Mouse (Mus musculus): ENCODE results near the gene Tmem229a.

Gene Tmem229a

DNA sequence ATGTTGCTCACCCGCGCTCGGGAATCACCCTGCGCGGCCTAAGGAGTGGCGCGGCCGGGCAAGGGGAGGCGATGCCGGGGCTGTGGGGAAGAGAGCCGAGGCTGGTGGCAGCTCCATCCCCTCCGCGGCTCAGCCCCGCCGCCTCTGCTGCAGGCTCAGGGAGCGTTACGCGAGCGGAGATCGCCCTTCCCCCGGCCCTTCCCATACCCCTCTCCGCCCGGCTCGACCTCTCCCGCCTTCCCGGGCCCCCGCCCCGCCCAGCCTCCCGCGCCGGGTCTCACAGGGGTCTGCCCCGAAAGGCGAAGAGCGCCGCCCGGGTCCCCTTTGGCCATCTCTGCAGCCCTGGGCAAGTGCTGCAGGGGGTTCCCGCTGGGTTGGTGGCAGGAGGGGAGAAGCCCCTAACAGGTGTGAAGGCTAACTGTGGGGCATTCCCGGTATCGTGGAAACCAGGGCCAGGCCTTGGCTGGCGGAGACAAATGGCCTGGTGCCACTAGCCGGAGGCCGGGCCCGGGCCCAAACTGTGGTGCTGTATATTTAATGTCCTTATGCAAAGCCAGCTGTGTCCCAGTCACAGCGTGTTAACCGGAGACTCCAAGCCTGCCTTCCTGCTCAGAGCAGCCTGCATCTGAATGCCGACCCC, at the start of gene Tmem229a:
Gene Tmem229a, minus strand, starts transcription at position 352 of the 640 bp plus-strand sequence.
- DNase-seq (ENCODE audit: low spot score in 2 of 2) = no peak

DNA sequence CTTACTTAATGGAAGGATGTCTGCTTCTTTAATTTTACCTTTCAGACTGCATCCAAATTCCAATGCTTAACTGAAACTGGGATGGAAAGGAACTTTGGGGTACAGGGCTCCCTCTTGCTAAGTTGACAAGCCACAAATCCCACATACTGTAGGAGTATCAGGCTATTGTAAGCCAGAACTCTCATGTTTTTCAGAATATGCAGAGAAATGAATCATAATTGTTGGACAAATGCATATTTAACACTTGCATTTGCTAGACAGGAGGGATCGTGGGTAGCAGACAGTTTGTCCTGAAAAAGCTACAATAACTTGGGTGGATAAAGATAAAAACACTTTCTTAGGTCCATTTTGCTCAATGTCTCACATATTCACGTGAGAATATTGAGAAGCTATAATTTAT, 37.7 kb upstream of the Tmem229a start:
- no peak for DNase-seq (ENCODE audit: low spot score in 2 of 2)

DNA sequence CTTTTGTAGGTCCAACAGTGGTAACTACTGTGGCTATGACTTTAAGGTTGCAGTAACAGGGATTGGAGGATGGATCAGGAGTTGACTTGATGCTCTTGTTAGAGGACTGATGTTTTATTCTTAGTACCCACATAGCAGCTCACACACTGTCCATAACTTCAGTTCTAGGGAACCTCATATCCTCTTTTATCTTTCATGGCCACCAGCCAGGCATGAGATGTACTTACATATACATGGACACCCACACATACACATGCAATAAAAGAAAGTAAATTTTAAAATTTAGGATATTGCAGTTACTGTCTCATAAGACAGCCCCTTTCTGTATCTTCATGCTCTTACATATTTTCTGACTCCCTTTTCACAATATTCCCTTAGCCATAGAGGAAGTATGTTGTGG, 33.7 kb upstream of the Tmem229a start:
- DNase-seq (ENCODE audit: low spot score in 2 of 2) = no peak

DNA sequence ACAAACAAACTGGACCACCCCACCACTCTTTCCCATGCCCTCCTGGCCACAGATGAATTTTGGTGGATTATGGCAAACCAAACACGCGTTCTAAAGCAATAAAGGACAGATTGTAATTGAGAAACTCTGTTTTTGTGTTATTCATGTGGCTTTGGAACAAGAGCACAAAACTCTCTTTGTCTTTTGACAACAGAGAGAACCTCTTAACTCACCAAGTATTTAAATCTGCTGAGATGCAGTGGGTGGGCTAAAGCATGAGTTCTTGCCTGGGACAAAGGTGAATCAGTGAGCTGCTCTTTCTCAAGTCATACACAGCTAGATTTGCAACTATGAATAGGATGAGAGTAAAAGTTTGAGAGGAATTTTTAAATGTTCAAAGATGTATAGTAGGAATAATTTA, 20.1 kb upstream of the Tmem229a start:
- DNase-seq (ENCODE audit: low spot score in 2 of 2) = no peak

DNA sequence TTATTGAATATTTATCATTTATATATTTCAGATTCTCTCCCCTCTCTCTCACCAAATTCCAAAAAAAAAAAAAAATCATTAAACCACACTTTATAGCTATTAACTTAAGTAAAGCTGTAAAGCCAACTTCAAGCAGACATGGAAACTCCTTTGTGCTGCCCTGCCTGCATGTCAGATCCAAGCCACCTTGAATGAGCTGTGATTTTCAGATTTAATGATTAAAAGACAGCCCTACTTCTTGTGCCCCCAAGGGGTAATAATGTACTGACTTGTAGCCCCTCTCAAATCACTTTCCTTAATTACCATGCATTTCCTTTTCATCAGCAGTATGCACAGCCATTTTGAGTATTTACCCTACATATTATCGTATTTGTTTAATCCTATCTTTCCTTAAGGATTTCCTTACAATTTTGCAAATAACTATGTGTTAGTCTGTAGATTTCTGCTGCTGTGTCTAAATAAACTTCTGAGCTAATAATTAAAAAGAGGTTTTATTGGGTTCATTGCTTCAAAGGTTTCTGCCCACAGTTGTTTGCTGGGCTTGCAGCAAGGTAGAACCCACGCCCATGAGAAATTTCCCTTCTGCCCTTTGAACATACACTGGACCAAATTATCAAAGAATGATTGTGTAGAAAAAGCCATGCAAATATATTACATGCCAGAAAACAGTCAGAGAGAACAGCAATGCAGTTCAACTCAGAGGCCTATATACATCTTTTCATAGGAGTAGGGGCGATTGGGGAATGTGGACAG, 12.6 kb upstream of the Tmem229a start:
- DNase-seq (ENCODE audit: low spot score in 2 of 2) = no peak

DNA sequence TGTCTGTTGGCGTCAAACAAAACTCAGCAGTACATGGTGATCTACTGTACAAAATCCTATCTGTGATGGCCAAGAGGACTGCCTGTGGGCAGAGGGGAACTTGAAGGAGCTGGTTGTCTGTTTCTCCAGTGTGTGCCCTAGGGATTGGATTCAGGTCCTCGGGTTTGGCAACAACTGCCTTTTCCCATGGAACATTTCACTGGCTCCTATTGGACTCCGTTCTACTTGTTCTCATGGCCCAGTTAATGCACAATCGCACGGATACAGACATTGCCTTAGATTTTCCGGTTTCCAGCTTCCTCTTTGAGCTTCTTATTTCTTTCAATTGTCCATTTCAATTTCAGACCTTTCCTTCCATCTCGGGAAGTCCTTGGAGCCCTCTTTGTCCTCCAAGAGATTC, 11.6 kb upstream of the Tmem229a start:
- no peak for DNase-seq (ENCODE audit: low spot score in 2 of 2)

DNA sequence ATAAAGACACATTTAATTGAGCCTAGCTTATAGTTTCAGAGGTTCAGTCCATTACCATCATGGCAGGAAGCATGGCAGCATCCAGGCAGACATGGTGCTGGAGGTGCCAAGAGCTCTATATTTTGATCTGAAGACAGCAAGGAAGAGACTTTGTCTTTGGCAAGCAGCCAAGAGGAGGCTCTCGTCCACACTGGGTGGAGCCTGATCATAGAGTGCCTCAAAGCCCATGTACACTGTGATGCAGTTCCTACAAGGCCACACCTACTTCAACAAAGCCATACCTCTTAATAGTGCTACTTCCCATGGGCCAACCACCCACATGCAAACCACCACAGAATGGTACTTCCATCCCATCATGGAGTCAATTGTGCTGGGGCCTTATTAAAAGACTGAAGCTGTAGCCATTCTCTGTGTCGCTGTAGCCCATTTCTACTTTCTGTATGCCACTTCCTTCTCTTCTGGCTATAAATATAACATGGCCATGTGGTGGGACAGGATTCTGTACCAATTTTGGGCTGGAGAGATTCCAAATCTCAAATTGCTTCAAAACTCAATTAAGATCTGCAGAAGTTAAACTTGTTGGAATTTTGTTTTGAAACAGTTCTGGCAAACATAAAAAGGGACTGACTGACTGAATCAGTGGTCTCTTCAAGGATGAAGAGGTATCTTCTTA, 10.0 kb upstream of the Tmem229a start:
- DNase-seq (ENCODE audit: low spot score in 2 of 2) = no peak

DNA sequence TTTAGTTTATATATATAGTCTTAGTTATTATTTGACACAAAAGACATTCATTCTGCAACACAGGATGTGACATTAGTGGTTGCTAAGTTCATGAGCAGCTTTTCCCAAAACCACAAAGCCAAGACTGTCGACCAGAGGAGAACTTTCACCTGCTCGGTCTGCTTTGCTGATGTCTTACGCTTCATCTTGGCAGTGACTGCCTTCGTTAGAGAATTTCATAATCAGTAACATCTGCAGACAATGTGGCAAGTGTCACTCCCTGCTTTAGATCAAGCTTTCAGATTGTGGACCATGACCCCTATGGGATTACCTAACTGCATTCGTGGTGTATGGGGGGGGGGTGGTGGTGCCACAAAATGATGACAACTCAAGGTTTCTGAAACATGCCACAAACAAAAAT, 7.7 kb upstream of the Tmem229a start:
- DNase-seq (ENCODE audit: low spot score in 2 of 2) = no peak

DNA sequence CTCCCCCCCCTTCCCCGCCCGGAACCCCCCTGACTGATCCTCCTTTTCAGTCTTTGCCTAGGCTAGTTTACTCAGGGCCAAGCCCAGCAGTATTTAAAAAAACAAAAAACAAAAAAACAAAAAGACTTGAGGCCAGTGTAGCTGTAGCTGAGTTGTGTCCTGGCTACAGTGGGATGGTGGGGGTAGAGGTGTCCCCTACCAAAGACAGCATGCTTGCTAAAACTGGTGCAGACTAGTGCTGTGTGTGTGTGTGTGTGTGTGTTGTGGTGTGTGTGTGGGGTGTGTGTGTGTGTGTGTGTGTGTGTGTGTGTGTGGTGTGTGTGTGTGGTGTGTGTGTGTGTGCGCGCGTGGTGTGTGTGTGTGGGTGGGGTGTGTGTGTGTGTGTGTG, 483 bp upstream of the Tmem229a start:
- no peak for DNase-seq (ENCODE audit: low spot score in 2 of 2)

DNA sequence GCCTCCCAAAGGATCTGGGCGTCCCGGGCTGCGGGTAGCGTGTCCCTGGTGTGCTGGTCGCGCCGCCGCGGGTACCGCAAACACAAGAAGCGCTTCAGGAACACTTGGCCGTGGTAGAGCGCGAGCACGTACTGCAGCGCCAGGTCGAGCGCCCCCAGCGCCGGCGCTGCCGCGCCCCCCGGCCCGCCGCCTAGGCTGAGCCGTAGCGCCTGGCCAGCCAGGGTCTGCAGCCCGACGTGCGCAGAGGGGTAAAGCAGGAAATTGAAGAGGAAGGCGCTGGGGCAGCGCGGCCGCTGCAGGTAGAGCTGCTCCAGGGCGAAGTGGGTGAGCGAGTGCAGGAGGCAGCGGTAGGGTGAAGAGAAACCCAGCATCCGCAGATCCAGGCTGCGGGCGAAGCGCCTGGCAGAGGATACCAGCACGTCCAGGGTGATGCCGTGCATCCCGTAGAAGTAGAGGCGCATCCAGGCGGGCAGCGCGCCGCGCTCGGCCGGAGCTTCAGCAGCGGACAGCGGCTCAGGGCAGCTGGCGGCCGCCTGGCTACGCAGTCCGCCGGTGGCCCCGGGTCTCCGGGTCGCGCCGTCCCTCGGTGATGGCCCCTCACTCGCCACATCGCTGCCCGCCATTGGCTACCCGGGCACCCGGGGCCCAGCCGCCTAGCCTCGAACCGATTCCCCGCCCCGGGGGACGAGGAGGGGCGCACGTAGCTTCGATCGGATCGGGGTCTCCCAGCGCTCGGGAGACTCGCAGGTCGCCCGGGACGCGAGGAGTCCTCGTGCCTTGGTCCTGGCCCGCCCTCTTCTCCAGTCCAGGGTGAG, 759 bp downstream of the Tmem229a start:
- no peak for DNase-seq (ENCODE audit: low spot score in 2 of 2)

DNA sequence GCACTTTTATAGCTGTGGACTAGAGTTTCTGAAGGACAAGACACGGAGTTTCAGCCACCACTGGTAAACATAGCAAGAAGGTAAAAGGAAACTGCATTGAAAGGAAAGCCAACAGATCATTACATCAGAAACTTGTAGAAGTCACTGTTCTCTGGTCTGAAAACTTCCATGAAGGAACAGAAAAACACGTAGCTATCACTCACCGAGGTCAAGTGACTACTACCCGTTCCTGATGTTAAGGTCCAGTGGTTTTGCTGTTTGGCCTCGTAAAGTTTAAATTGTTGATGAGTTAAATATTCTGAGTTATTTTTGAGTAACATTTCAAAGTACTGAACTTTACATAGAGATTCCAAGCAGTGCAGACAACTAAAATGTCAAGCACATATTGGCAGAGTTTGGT, 2.0 kb downstream of the Tmem229a start:
- no peak for DNase-seq (ENCODE audit: low spot score in 2 of 2)

DNA sequence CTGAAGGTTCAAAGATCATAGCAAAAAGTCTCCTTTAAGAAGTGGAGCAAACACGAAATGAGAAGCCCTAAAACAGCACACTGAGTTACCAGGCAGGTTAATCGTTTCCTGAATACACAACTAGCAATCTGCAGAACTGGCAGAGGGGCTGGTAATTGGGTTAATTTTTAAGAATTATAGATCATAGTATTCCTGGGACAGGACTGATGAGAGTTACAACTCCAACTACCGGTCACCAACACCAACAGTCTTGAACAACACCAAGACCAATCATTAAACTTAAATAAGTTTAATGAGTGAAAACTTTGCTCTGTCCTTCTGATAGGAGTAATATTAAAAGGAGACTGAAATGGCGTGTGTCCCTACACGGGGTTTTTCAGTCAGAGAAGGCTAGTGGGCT, 3.8 kb downstream of the Tmem229a start:
- DNase-seq (ENCODE audit: low spot score in 2 of 2) = no peak

DNA sequence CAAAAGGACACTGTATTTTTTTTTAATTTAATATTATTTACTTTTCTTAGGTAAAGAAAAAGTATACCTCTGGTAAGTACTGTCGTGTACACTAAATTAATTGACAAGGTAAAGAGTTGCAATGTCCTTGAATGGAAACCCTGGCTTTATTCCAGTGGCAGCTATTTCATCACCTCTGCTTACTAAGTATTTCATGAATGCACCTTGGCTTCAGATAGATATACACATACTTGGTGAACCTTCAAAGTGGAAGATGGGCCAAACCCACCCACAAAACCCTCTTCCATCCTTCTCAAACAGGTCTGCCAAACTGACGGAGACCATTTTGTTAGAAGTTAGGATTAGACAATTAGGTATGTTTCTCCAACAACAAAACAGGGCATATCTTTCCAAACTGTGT, 5.4 kb downstream of the Tmem229a start:
- DNase-seq (ENCODE audit: low spot score in 2 of 2) = no peak

DNA sequence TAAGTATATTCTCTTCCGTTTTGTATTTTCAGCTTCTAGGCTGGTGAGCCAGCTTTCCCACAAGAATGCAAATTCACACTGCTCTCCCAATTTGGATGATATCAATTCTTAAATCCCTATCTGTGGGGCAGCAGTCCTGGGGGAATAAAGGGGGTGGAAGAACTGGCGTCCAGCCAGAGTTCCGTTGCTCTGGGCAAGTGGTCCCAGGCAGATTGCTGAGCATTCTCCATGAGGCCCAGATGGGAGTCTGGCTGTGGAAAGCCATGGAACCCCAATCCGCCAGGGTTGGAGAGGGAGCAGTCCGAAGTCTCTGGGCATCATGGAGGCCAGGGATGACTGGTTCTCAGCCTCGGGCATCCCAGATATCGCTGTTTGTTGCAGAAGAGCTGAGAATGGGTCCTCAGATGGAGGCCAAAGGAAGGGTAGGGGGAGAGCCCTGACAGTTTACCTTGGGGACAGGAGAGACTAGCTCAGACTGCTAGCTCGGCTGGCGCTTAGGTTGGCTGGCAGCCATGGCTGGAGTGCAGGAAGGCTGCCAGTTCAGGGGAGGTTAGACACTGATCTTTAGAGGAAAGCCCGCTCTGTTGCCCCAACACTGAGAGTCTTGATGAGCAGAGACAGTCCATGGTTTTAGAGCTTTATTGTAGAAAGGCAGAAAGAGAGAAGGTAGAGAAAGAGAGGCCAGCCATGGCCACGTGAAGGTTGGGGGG, 30.9 kb downstream of the Tmem229a start:
- DNase-seq (ENCODE audit: low spot score in 2 of 2) = no peak

DNA sequence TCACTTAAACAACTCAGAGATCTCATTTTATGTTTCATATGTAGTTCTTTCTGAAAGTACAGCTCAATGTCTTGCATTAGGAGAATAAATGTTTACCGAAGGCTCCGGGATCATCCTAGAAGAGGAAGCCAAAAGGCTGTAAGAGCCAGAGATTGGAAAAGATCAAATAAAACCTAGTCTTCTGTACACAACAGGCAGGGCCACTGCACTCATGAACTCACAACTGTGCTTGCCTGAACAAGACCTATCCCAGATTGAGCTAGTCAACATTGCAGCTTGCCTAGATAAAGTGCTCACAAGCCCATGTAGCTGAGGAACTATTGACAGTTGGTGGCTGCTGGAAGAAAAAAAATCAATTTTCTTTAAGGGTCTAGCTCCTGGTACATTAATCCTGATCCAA, 42.5 kb downstream of the Tmem229a start:
- no peak for DNase-seq (ENCODE audit: low spot score in 2 of 2)

DNA sequence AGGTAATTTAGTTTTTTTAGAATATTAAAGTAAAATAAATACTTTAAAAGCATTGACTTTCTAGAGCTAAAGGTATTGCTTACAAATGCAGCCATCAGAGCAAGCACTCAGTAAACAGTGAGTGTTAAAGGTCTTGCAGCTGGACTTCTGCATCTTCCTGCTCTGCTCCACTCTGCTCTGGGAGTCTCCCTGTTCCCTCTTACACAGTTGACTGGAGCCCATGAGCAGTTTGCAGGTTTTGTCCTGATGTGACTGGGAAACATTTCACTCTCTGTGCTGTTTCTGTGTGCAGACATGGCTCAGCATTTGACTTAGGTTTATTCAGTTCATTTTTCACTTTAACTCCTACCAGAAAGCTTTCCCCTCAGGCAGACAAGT, 45.4 kb downstream of the Tmem229a start:
- DNase-seq (ENCODE audit: low spot score in 2 of 2) = no peak

DNA sequence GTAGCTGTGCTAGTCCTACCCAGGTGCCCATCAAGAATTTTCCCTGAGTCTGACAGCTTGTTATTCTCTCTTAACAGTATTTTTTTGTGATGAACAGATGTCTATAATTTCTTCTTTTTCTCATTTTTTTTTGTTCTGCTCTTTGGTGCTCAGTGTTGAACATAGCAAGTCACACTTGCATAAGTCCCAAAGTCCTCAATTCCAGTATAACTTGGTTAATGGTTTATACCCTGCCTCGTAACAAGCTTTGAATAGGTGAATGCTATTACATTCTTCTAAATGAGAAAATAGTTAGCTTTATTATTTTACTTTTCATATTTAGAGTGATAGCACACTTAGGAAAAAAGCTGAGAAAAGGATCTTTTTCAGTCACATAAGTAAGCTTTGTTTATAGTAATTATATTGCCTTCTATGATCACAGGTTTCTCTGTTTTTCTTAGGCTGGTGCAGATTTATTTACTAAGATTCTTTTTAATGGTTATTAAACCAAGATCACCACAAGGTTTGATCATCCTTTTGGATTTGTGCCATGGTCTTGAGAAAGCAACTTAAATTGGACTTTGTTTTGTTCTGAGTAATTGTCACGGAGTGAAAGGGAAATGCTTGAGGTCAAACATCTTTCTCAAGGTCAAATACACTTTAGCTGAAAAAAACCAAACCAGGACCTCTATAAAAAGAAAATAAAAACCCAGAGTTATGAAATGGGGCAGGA, 45.9 kb downstream of the Tmem229a start:
- DNase-seq (ENCODE audit: low spot score in 2 of 2) = no peak

DNA sequence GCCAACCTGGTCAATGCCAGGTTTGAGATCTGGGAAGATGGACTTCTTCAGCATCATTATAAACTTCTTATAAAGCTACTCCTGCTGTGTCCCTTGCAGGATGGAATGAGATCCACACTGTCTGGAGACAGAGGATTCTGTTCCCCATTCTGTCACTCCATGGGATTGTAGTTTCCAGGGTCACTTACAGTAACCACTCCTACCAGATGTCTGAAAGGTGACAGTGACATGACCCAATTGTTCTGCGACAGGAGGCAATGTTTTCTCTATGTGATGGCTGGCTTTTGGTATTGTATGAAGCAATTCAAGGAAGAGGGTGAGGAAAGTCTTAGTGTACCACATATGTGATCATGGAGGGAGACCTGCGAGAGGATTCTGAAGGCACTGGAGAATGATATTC, 48.3 kb downstream of the Tmem229a start:
- no peak for DNase-seq (ENCODE audit: low spot score in 2 of 2)

DNA sequence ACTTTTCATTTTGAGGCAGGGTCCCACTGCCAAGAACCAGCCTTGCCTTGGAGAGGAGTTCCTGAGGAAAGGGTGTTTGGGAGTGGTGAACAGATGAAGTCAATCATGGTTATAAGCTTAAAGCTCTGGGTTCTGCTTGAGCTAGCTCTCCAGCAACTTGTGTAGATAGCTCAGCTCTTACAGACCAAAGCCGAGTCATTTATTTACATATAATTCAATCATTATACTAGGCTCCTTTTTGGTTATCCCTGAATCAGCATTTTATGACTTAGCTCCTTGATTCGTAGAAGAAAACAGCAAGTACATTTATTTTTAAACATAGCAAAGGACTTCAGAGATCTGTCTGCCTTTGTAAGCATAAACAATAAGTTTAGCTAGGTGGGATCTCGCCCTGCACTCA, 51.0 kb downstream of the Tmem229a start:
- no peak for DNase-seq (ENCODE audit: low spot score in 2 of 2)
